Mouse (Mus musculus) retina, adult 2 months (tissue): ENCODE measurements around the gene Agbl4.

Source experiments
- DNase-seq: peaks from one replicate; pipeline ENCODE4 v3.0.0-alpha.2; 2012; ENCODE audit warnings: low read depth, low spot score

Agbl4 gene

GRCm38 (mm10) chr4:111390736-111391135, 993.3 kb downstream of the Agbl4 start:
- no peak for DNase-seq

GRCm38 (mm10) chr4:111399784-111400183, 1002.3 kb downstream of the Agbl4 start:
- DNase-seq = no peak

DNA sequence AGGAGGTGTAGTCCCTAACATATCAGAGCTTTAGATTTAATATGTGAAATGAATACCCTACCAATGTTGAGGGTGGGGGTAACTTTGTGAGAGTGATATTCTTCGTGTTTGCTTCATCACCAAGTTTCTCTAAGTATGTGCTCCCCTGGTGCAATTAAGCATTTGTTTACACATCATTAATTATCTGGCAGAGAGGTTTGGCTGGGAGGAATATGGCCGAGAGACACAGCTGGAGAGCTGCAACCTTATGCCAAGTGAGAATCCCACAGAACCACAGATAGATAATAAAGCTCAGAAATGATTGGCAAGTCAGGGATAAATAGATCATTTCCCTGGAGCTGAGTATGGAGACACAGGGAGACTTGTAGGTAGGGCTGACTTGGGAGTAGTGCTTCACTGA, 1003.2 kb downstream of the Agbl4 start:
- no peak for DNase-seq

GRCm38 (mm10) chr4:111403243-111403642, 1005.8 kb downstream of the Agbl4 start:
- DNase-seq = no peak

- no peak for DNase-seq
These were observed 1013.3 kb downstream of the Agbl4 start for GRCm38 (mm10) chr4:111410731-111411130.

DNA sequence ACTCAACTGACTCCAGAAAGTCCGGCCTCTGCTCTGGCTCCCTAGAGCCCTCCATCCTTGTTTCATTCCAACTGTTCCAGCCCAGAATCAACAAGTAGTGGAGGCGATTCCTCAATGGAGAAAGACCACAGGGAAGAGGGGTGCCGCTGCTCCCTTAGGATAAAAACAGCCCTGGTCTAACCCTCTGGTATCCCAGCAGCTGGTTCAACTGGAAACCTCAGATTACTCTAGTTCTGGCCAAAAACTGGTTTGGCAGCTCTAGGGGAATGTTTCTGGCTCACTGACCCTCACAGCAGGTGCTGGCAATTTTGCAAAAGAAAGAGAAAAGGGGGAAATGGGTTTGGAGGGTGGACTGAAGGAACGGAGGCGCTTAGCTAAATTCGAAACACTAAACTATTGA, 1016.9 kb downstream of the Agbl4 start:
- DNase-seq = no peak

- no peak for DNase-seq
These were observed 1017.5 kb downstream of the Agbl4 start, which contains the start of gene Bend5 for GRCm38 (mm10) chr4:111414818-111415488. TSS of gene Bend5 (plus strand) at chr4:111415006.

DNA sequence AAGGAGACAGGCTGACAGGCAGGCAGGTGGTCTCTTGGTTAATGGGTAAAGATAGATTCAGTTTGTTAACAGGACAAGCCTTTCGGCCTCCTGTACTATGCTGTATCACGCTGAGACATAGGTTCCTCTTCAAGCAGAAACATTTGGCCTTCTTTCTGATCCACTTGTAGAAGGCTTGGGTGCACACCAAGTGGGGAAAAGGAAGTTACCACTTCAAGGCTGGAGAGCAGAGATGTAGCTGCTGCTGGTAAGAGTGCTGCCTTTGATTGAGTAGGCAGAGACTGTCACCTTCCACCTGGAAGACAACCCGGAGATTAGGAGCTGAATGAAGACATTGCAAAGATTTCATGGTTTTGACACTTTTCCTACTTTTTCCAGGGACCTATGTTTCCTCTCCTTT, 1018.7 kb downstream of the Agbl4 start:
- DNase-seq = no peak

GRCm38 (mm10) chr4:111416551-111416950, 1019.1 kb downstream of the Agbl4 start:
- DNase-seq = no peak

DNA sequence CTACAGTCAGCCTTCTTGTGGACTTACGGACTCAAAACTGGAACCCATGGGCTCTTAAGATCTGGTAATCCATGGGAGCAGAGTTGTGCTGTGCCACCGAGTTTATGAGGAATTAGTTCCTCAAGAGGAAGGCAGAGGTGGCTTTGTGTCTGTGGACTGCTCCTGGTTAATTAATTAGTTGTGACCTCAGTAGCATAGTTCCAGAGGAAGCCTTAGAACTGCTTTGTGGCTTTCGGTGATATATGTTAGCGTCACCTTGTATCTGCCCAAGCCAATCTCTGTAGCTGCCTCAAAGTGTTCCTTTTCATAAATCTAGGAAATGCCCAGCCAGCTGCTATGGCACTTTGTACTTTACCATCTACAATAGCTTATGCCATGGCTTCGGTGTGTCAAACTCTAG, 1020.3 kb downstream of the Agbl4 start:
- DNase-seq = no peak

- DNase-seq = no peak
These were observed 1022.0 kb downstream of the Agbl4 start for GRCm38 (mm10) chr4:111419476-111419875.

GRCm38 (mm10) chr4:111420031-111420430, 1022.6 kb downstream of the Agbl4 start:
- no peak for DNase-seq

DNA sequence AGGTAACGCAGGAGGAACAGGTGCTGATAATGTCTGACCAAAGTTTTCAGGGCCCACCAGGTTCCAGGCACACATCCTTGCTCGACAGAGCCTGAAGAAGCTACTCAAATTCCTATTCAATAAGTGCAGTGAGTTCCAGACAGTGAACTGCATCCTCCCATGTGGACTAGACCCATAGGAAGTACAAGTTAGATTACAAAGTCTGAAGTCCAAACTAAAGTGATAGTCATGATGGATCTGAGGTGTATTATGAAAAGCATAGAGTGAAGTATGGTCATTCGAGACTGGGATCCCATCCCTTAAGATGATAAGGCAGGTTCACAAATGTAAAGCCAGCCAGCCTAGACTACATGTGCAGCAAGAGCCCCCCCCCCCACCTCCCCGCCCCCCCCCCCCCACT, 1023.5 kb downstream of the Agbl4 start:
- DNase-seq = no peak

DNA sequence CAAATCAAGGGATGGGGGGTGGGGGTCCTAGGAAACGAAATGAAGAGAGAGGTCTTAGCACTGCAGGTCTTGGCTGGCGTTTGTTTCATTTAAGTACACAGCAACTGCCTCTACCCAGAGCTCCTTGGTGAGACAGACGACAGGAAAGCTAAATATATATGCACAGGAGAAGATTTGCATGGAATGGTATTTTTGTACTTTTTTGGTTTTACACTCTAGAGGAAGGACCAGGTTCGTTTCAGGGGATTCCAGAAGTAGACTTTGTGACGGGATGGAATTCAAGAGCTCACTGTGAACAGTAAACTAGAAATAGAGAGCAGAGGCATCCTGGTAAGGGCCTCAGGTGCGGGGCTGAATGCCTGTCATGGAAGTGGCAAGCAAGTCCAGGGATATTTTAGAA, 1024.3 kb downstream of the Agbl4 start:
- DNase-seq = no peak

- DNase-seq = no peak
These were observed 1027.0 kb downstream of the Agbl4 start for GRCm38 (mm10) chr4:111424371-111424950.

GRCm38 (mm10) chr4:111425170-111425569, 1027.7 kb downstream of the Agbl4 start:
- no peak for DNase-seq

DNA sequence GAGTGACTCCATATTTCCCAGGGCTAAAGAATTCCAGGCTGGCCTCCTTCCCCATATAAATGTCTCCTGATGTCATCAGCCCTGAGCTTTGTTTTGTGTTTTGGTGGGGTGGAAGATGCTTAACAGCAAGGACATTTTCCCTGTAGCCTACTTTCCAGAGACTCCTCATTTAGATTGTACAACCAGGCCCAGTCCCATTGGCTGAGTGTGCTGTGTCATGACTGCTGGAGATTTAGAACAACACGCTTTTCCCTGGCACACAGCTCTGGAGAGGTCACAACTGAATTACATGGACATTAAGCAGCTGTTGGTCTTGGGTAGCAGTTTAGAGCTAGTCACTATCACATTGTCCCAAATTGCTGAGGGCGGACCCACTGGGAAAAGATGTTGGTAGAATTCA, 1033.7 kb downstream of the Agbl4 start:
- DNase-seq = no peak

DNA sequence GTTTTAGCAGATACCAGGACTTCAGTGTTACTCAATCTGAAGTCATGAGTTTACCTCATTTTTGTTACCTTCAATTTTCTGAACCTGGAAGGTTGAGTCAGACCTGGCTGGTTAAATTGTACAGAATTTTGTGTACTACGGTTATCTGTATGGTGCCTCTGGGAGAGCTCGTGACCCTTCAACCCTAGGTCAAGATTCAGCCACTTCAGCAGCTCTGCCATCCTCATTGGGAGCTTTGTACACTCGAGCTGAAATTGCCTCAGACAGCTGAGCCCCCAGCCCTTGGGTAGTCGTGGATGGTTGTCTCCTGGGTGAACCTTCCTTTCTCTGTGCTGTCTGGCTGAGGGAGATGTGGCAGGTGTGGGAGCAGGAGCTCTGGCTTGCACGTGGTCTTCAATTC, 1034.6 kb downstream of the Agbl4 start:
- no peak for DNase-seq

DNA sequence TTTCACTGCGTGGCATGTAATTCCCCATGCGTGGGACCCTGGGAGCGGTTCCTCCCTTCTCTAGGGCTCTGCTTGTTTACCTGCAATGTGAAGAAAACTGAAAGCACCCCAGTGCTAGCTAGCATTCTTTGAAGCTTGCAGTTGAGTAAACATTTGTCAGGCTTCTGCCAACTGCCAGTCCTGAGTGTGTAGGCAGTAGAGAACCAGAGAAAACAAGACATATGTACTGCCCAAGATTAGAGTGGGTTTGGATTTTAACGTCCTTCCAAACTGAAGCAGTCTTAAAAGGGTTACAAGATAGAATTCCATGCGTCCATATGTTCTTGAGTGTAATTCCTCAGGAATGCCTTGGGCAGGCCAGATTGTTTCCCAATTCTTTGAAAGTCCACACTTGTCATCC, 1035.0 kb downstream of the Agbl4 start:
- DNase-seq = no peak

DNA sequence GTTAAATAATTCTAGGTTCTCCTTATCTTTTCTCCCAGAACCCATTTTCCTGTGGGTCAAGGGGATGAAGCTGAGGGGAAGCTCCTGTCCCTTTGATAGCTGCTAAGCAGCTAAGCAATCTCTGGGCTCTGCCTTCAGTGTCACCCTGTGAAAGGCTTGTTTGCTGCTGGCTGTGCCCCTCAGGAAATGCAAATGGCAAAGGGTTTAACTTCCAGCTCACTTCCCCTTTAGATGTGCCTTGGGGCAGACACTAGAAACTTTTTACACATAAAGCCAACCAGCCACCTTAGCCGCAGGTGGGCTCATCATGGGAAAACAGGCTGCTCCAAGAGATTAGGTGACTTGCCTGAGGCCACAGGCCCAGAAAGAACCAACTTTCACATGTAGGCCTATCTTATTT, 1044.2 kb downstream of the Agbl4 start:
- no peak for DNase-seq

- no peak for DNase-seq
These were observed 1045.2 kb downstream of the Agbl4 start for GRCm38 (mm10) chr4:111442435-111443238.

GRCm38 (mm10) chr4:111443906-111444615, 1046.6 kb downstream of the Agbl4 start:
- DNase-seq = no peak
